Mouse (Mus musculus) embryonic fibroblast, embryonic 13.5 days (primary cell): Measurements from ENCODE around the gene Lsamp.

Source experiments
- CTCF ChIP-seq: IDR thresholded peaks from 2 replicates; pipeline ENCODE4 v1.5.1; 2011; ENCODE audit warnings: mild to moderate bottlenecking, control low read depth, low read length, moderate library complexity, borderline replicate concordance; ENCODE audit not compliant: insufficient read depth
- POLR2A ChIP-seq: IDR thresholded peaks from 2 replicates; pipeline ENCODE4 v1.6.1; 2011; ENCODE audit warnings: low read depth, mild to moderate bottlenecking, control low read depth, low read length, moderate library complexity

DNA sequence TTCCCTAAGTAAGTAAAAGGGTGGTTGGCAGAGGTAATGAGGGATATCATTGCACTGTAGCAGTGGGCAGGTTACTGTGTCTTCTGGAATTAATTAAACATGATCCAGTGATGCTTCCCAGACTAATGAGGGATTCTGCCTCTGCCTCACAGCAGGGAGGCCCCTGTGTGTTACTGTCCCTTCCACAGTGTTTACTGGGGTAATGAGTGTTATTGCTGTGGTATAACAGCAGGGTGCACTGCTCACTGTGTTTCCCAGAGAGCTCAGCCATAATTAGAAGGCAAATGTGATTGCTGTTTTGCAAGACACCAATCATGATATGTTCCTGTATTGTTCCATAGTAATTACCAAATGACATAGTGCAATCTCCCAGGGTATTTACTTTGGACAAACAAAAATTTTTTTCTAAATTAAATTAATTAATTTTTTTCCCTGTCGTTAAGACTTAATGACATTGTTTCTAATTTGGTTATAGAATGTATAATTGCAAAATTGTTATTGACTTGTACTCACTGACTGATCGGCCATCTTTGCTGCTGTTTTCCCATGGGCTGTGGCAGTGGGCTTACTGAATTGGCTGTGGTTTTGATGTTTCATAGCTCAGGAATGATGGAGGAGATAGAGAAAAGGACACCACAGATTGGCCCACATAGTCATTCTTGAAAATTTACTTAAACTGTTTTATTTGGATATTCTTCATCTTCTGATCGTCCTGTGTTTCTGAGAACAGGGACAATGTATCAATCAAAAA lies 655.6 kb downstream of the Lsamp start:
- TF ChIP-seq POLR2A = no peak
- TF ChIP-seq CTCF = no peak
